Mouse (Mus musculus) forebrain, embryonic 11.5 days (tissue): ENCODE results near the gene Nr1d1. TPM values are rescaled to one million over a fixed set of nuclear protein-coding genes. Genes with fewer than 3 reads are reported as not detected.
A peak's percentile ranks its signal among the peaks of the same experiment; 100 is the strongest.

Experiments used
- ATAC-seq: fragments of 200-750 bp; cut with Nextera tagmentation; replicated peaks from 2 replicates; pipeline ENCODE4 v1.8.0; 2017; ENCODE audit warnings: moderate TSS enrichment; ENCODE audit not compliant: low FRiP score
- DNase-seq: peaks from one replicate; pipeline ENCODE4 v3.0.0-alpha.2; 2017; ENCODE audit warnings: low spot score
- H3K27ac ChIP-seq: fragments of 300-500 bp; sonication (generic); 2 replicates; pipeline ENCODE4 v1.5.1; 2014; ENCODE audit warnings: low read depth, low read length
- H3K27me3 ChIP-seq: fragments of 300-500 bp; sonication (generic); 2 replicates; pipeline ENCODE4 v1.6.1; 2014; ENCODE audit warnings: mild to moderate bottlenecking, low read length, mixed read lengths; ENCODE audit not compliant: control insufficient read depth, insufficient read depth
- H3K36me3 ChIP-seq: fragments of 300-500 bp; sonication (generic); 2 replicates; pipeline ENCODE4 v1.6.1; 2014; ENCODE audit warnings: mild to moderate bottlenecking, low read length, moderate library complexity, mixed read lengths; ENCODE audit not compliant: control insufficient read depth, insufficient read depth
- H3K4me1 ChIP-seq: fragments of 300-500 bp; sonication (generic); replicated peaks from 2 replicates; pipeline ENCODE4 v1.6.1; 2014; ENCODE audit warnings: low read length, mixed read lengths; ENCODE audit not compliant: control insufficient read depth, insufficient read depth
- H3K4me2 ChIP-seq: fragments of 300-500 bp; sonication (generic); 2 replicates; pipeline ENCODE4 v1.6.1; 2014; ENCODE audit warnings: low read depth, mild to moderate bottlenecking, low read length, moderate library complexity, mixed read lengths; ENCODE audit not compliant: severe bottlenecking
- H3K4me3 ChIP-seq: fragments of 300-500 bp; sonication (generic); 2 replicates; pipeline ENCODE4 v1.5.1; 2014; ENCODE audit warnings: low read depth, low read length
- H3K9ac ChIP-seq: fragments of 300-500 bp; sonication (generic); 2 replicates; pipeline ENCODE4 v1.6.1; 2014; ENCODE audit warnings: low read length
- H3K9me3 ChIP-seq: fragments of 300-500 bp; sonication (generic); 2 replicates; pipeline ENCODE4 v1.6.1; 2016; ENCODE audit warnings: low read length, mixed read lengths; ENCODE audit not compliant: control insufficient read depth
- WGBS: fragments of 180-500 bp; shearing (Covaris S2); extraction: QIAGEN DNeasy Blood & Tissue Kit; methylation state at CpG from one replicate; pipeline ENCODE4 v1.1.7; 2014; 5-methylcytosine and 5-hydroxymethylcytosine counted together
- polyA plus RNA-seq: library from polyadenylated mRNA; unstranded; fragments of >200 nt; fragmentation: Nextera tagmentation; extraction: Ambion mirVana; gene quantifications from 2 replicates; pipeline ENCODE4 v1.2.1, GENCODE M21; 2014

The Nr1d1 gene
- polyA plus RNA-seq, 1 experiment from 2014 or later: 1.6 TPM

- peak overlapping the region; percentile 61 for H3K4me2 ChIP-seq
- 0 out of 2 replicates have a peak overlapping the region, but pooled peaks have one; percentile 35 for H3K9ac ChIP-seq
- 8% methylated on average over 15 of the region's 15 CpGs for WGBS
- no peaks in the 10 kb centered on the region for H3K9me3 ChIP-seq
- H3K4me3 ChIP-seq: peak overlapping the region; percentile 28
- peak; percentile 96 for DNase-seq
- H3K36me3 ChIP-seq: no peaks in the 10 kb centered on the region
- no peak overlapping the region for H3K27ac ChIP-seq
- H3K27me3 ChIP-seq: no peaks in the 10 kb centered on the region
- H3K4me1 ChIP-seq: peaks cover 29% of the 10 kb centered on the region
- peak; percentile 75 for ATAC-seq
Measured at GRCm38 (mm10) chr11:98775348-98776051, 367 bp upstream of the Nr1d1 start.

DNA sequence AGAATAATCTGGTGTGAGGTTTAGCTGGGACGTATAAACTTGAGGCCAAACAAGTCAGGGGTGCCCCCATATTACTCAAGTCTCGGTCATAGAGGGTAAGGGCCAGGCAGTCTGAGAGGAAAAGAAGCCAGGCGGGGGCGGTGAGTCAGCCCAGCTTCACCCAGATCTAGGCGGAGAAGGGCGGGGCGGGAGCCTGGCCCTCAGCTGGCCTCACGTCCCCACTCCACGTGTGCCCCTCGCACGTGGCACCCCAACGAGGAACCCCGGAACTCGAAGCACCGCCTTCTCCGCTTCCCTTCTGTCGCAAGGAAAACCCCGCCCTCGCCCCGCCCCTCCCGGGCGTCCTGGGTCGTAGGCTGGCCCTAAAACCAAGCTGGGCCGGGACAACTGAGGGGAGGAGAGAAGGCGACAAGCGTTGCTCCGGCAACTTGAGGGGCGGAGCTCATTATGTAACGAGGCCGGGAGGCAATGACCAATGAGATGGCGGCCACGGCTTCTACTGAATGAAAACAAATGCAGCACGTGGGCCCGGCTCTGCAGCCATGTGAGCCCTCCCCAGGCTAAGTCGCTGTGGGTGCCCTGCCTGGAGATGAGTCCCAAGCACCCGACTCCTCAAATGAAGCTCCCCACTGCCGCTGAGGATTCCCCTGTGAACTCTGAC is 1.4 kb downstream of the Nr1d1 start:
- Histone ChIP-seq H3K4me1 (peaks cover 29% of the 10 kb centered on the region), H3K9ac (peak overlapping the region; percentile 17; the same call in 1 of the 2 replicates), H3K36me3 (no peaks in the 10 kb centered on the region), H3K27me3 (no peaks in the 10 kb centered on the region), H3K9me3 (no peaks in the 10 kb centered on the region), H3K27ac (no peak overlapping the region), H3K4me3 (peak overlapping the region; percentile 28), H3K4me2 (peak overlapping the region; percentile 61)
- 1% methylated on average over 35 of the region's 37 CpGs for WGBS
- peak; percentile 84 for ATAC-seq
- peak; percentile 96 for DNase-seq

DNA sequence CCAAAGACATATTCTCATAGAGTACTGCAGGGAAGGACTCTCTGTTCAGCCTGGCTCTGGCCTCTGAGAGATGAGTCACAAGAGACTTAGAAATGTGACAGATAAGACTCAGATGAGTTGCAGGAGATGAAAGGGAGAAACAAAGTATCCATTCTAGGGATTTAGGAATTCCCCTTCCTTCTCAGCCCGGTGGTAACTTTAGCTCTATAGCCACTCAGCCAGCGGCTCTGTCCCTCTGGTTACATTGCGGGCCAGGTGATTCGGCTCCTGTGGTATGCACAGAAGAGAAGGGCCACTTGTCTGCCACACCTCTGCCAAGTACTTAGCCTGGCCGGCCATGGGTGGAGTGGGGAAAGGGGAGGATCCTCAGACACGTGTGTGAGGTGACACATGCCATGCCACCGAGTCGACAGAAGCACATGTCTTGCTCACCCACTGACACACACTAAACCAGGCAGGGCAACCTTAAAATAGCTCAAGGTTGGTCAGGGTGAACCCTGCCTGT is 2.4 kb downstream of the Nr1d1 start:
- Histone ChIP-seq H3K9ac (no peak overlapping the region), H3K36me3 (no peaks in the 10 kb centered on the region), H3K27me3 (no peaks in the 10 kb centered on the region), H3K9me3 (no peaks in the 10 kb centered on the region), H3K4me1 (peaks cover 39% of the 10 kb centered on the region), H3K27ac (no peak overlapping the region), H3K4me3 (no peak overlapping the region), H3K4me2 (no peak overlapping the region)
- ATAC-seq: no peak
- DNase-seq: peak; percentile 51
- 82% methylated on average over 8 of the region's 8 CpGs for WGBS

GRCm38 (mm10) chr11:98771844-98772525 is 3.1 kb downstream of the Nr1d1 start:
- Histone ChIP-seq H3K36me3 (no peaks in the 10 kb centered on the region), H3K4me1 (peaks cover 41% of the 10 kb centered on the region), H3K27me3 (no peaks in the 10 kb centered on the region), H3K9me3 (no peaks in the 10 kb centered on the region), H3K4me3 (no peak overlapping the region), H3K4me2 (no peak overlapping the region), H3K27ac (no peak overlapping the region), H3K9ac (no peak overlapping the region)
- DNase-seq (peak; percentile 39), ATAC-seq (no peak)
- WGBS: 97% methylated on average over 11 of the region's 11 CpGs

GRCm38 (mm10) chr11:98771131-98771530 is 4.0 kb downstream of the Nr1d1 start:
- Histone ChIP-seq H3K27ac (no peak overlapping the region), H3K36me3 (no peaks in the 10 kb centered on the region), H3K4me2 (no peak overlapping the region), H3K9me3 (no peaks in the 10 kb centered on the region), H3K4me1 (peaks cover 42% of the 10 kb centered on the region), H3K9ac (no peak overlapping the region), H3K27me3 (no peaks in the 10 kb centered on the region), H3K4me3 (no peak overlapping the region)
- no peak for DNase-seq
- no peak for ATAC-seq
- 91% methylated on average over 18 of the region's 18 CpGs for whole genome bisulfite sequencing

DNA sequence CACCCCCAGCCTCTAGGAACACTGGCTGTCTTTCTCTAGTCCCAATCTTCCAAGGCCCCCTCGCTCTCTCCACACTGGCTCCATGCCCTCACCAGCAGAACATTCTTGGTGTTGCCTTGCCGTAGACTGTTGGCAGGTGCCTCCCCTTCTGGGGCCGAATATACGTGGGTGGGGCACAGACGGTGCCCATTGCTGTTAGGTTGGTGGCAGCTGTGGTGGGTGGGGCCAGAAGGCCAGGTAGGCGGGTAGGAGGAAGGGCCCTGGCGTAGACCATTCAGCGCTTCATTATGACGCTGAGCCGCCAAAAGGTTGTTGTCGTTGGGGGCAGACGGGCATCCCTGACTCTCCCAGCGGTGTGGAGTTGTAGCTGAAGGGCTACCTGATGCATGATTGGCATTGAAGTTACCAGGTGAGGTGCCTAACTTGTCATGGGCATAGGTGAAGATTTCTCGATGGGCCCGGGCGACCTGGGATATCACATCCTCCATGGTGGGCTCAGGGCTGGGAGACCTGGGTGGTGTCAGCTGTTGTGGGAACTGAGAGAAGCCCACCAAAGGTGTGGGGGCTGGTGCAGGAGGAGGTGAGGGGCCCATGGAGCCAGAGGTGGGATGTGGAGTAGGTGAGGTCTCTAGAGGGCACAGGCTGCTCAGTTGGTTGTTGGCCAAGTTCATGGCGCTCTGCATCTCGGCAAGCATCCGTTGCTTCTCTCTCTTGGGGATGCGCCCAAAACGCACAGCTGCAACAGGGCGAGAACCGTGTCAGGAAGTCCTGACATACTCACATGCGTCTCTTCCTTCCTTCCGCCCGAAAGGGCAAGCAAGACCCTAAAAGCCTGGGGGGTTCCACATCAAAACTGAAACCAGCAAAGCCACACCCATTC is 4.8 kb downstream of the Nr1d1 start:
- H3K4me1 ChIP-seq: peaks cover 39% of the 10 kb centered on the region
- H3K27ac ChIP-seq: no peak overlapping the region
- DNase-seq (peak; percentile 45), ATAC-seq (no peak)
- no peaks in the 10 kb centered on the region for H3K9me3 ChIP-seq
- H3K9ac ChIP-seq: no peak overlapping the region
- 96% methylated on average over 26 of the region's 26 CpGs for WGBS
- H3K4me3 ChIP-seq: no peak overlapping the region
- no peaks in the 10 kb centered on the region for H3K27me3 ChIP-seq
- no peaks in the 10 kb centered on the region for H3K36me3 ChIP-seq
- no peak overlapping the region for H3K4me2 ChIP-seq

DNA sequence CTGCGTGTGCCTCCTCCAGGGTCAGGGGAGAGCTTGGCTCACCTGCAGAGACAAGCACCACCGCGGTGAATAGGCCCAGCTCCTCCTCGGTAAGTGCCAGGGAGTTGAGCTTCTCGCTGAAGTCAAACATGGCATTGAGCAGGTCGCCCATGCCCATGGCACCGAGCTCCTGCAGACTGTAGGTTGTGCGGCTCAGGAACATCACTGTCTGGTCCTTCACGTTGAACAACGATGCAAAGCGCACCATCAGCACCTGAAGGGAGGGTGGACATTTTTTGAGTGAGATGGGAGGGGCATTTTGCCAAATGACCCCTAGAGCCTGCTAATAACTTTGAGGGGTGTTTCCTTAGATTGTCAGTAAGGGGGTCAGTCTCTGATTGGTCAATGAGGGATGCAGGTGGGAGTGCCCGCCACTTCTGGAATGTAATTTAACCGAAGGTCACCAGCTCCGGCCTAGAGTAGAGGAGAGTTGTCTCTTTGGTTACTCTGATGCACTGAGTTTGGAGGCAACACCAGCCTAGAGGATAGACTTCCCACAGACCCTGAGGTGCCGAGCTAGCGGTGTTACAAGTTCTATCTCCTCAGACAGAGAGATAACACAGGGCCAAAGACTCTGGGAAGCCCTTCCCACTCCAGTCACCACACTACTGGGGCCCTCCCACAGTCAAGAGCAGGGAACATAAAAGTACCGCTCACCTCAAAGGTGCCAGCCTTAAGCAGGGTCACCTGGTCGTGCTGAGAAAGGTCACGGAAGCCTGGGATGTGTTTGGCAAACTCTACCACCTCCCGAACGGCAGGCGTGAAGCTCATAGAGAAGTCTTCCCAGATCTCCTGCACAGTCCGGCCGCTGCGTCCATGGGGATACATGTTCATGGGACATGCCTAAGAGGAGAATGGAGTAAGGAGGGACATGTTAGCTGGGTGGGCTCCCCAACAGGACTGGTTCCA is 5.9 kb downstream of the Nr1d1 start:
- DNase-seq (peak; percentile 50), ATAC-seq (no peak)
- no peak overlapping the region for H3K27ac ChIP-seq
- H3K4me3 ChIP-seq: no peak overlapping the region
- H3K27me3 ChIP-seq: no peaks in the 10 kb centered on the region
- no peaks in the 10 kb centered on the region for H3K36me3 ChIP-seq
- H3K4me2 ChIP-seq: no peak overlapping the region
- H3K9me3 ChIP-seq: no peaks in the 10 kb centered on the region
- WGBS: 91% methylated on average over 25 of the region's 25 CpGs
- H3K9ac ChIP-seq: no peak overlapping the region
- H3K4me1 ChIP-seq: peaks cover 31% of the 10 kb centered on the region
